Mouse (Mus musculus) intestine, embryonic 15.5 days (tissue): ENCODE results near the gene Mettl3. TPM values are rescaled to one million over a fixed set of nuclear protein-coding genes. Genes with fewer than 3 reads are reported as not detected.

ENCODE experiments used
- ATAC-seq: fragments of 200-750 bp; cut with Nextera tagmentation; 2 replicates; pipeline ENCODE4 v1.8.0; 2017; ENCODE audit warnings: moderate TSS enrichment, moderate library complexity
- H3K27ac ChIP-seq: fragments of 300-500 bp; sonication (generic); 2 replicates; pipeline ENCODE4 v1.5.1; 2015; ENCODE audit warnings: mild to moderate bottlenecking, inconsistent platforms
- H3K27me3 ChIP-seq: fragments of 300-500 bp; sonication (generic); replicated peaks from 2 replicates; pipeline ENCODE4 v1.6.1; 2015; ENCODE audit warnings: inconsistent platforms
- H3K36me3 ChIP-seq: fragments of 300-500 bp; sonication (generic); 2 replicates; pipeline ENCODE4 v1.6.1; 2015; ENCODE audit warnings: inconsistent platforms
- H3K4me1 ChIP-seq: fragments of 300-500 bp; sonication (generic); replicated peaks from 2 replicates; pipeline ENCODE4 v1.6.1; 2015; ENCODE audit warnings: inconsistent platforms
- H3K4me2 ChIP-seq: fragments of 300-500 bp; sonication (generic); replicated peaks from 2 replicates; pipeline ENCODE4 v1.6.1; 2015; ENCODE audit warnings: mild to moderate bottlenecking, inconsistent platforms
- H3K4me3 ChIP-seq: fragments of 300-500 bp; sonication (generic); replicated peaks from 2 replicates; pipeline ENCODE4 v1.5.1; 2015; ENCODE audit warnings: inconsistent platforms
- H3K9ac ChIP-seq: fragments of 300-500 bp; sonication (generic); 2 replicates; pipeline ENCODE4 v1.6.1; 2015; ENCODE audit warnings: inconsistent platforms
- H3K9me3 ChIP-seq: fragments of 300-500 bp; sonication (generic); 2 replicates; pipeline ENCODE4 v1.6.1; 2016; ENCODE audit warnings: inconsistent platforms
- WGBS: fragments of 180-500 bp; shearing (Covaris S2); methylation state at CpG from one replicate; pipeline ENCODE4 v1.1.7; 2015; 5-methylcytosine and 5-hydroxymethylcytosine counted together
- polyA plus RNA-seq: library from polyadenylated mRNA; unstranded; fragments of >200 nt; fragmentation: Nextera tagmentation; extraction: Ambion mirVana; gene quantifications from 2 replicates; pipeline ENCODE4 v1.2.1, GENCODE M21; 2015

Gene Mettl3
- polyA plus RNA-seq, 1 experiment from 2014 or later = 37.6 TPM

GRCm38 (mm10) chr14:52279747-52280120 is 25.2 kb downstream of the Mettl3 start:
- no peaks in the 10 kb centered on the region for H3K36me3 ChIP-seq
- no peak; the same call in 1 of the 2 replicates for ATAC-seq
- WGBS = under 1% methylated on average over 21 of the region's 21 CpGs
- H3K9ac ChIP-seq = peak overlapping the region; percentile 87
- H3K4me1 ChIP-seq = 0 out of 2 replicates have a peak, but pooled peaks cover 3% of the 10 kb centered on the region
- H3K9me3 ChIP-seq = no peaks in the 10 kb centered on the region
- H3K4me2 ChIP-seq = peak overlapping the region; percentile 67
- H3K27me3 ChIP-seq = no peaks in the 10 kb centered on the region
- peak overlapping the region; percentile 89 for H3K27ac ChIP-seq
- peak overlapping the region; percentile 77 for H3K4me3 ChIP-seq

- Histone ChIP-seq H3K36me3 (no peaks in the 10 kb centered on the region), H3K4me2 (peak within 1 kb of the TSS; percentile 67), H3K9me3 (no peaks in the 10 kb centered on the region), H3K27me3 (no peaks in the 10 kb centered on the region), H3K4me1 (0 out of 2 replicates have a peak, but pooled peaks cover 3% of the 10 kb centered on the region), H3K9ac (peak within 1 kb of the TSS; percentile 87), H3K27ac (peak within 1 kb of the TSS; percentile 89), H3K4me3 (peak within 1 kb of the TSS; percentile 77)
- under 1% methylated on average over 62 of the region's 66 CpGs for WGBS
- peak; percentile 99 for ATAC-seq
Measured at GRCm38 (mm10) chr14:52278932-52279746, 25.8 kb downstream of the Mettl3 start, which contains the start of the genes Tox4 and Rab2b. TSS of gene Tox4 (plus strand) at chr14:52279146. TSS of gene Rab2b (minus strand) at chr14:52279545.

- Histone ChIP-seq H3K4me3 (no peak overlapping the region), H3K27ac (no peak overlapping the region), H3K36me3 (no peaks in the 10 kb centered on the region), H3K9me3 (no peaks in the 10 kb centered on the region), H3K4me2 (no peak overlapping the region), H3K27me3 (no peaks in the 10 kb centered on the region), H3K9ac (no peak overlapping the region), H3K4me1 (0 out of 2 replicates have a peak, but pooled peaks cover 3% of the 10 kb centered on the region)
- ATAC-seq = no peak
- WGBS = 91% methylated on average over 4 of the region's 4 CpGs
Measured at GRCm38 (mm10) chr14:52277210-52277609, 27.7 kb downstream of the Mettl3 start.

DNA sequence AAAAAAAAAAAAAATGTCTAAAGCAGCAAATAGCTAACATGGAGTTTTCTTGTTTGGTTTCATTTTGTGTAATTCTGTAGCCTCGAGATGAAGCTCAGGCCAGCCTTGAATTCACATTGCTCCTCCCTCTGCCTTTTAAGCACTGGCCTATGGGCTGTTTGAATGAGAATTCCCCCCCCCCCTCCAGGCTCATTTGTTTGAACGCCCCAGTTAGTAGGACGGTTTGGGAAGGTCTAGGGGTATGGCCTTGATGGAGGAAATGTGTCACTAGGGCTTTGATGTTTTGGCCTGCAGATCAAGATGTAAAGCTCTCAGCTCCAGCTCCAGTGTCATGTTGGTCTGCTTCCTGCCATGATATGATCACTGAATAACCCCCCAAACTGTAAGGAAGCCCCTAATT is 32.1 kb downstream of the Mettl3 start:
- no peaks in the 10 kb centered on the region for H3K27me3 ChIP-seq
- H3K4me2 ChIP-seq = no peak overlapping the region
- H3K36me3 ChIP-seq = no peaks in the 10 kb centered on the region
- no peaks in the 10 kb centered on the region for H3K9me3 ChIP-seq
- H3K9ac ChIP-seq = no peak overlapping the region
- H3K27ac ChIP-seq = no peak overlapping the region
- no peak for ATAC-seq
- no peaks in the 10 kb centered on the region for H3K4me1 ChIP-seq
- no peak overlapping the region for H3K4me3 ChIP-seq
- WGBS = 73% methylated on average over 3 of the region's 3 CpGs

- H3K4me2 ChIP-seq = peak within 1 kb of the TSS; percentile 68
- under 1% methylated on average over 54 of the region's 54 CpGs for WGBS
- H3K9ac ChIP-seq = peak within 1 kb of the TSS; percentile 90
- H3K4me3 ChIP-seq = peak within 1 kb of the TSS; percentile 91
- H3K36me3 ChIP-seq = no peaks in the 10 kb centered on the region
- no peaks in the 10 kb centered on the region for H3K9me3 ChIP-seq
- peak; percentile 100 for ATAC-seq
- peak within 1 kb of the TSS; percentile 94 for H3K27ac ChIP-seq
- H3K27me3 ChIP-seq = no peaks in the 10 kb centered on the region
- peaks cover 9% of the 10 kb centered on the region; the same call in 1 of the 2 replicates for H3K4me1 ChIP-seq
Measured at GRCm38 (mm10) chr14:52257484-52258213, 47.3 kb downstream of the Mettl3 start, which contains the start of gene Chd8. TSS of gene Chd8 (minus strand) at chr14:52257780.

- H3K4me2 ChIP-seq = peak overlapping the region; percentile 68
- peak overlapping the region; percentile 91 for H3K4me3 ChIP-seq
- ATAC-seq = no peak
- peak overlapping the region; percentile 94 for H3K27ac ChIP-seq
- WGBS = 5% methylated on average over 18 of the region's 18 CpGs
- H3K27me3 ChIP-seq = no peaks in the 10 kb centered on the region
- no peaks in the 10 kb centered on the region for H3K9me3 ChIP-seq
- H3K9ac ChIP-seq = peak overlapping the region; percentile 90
- peaks cover 9% of the 10 kb centered on the region; the same call in 1 of the 2 replicates for H3K4me1 ChIP-seq
- no peaks in the 10 kb centered on the region for H3K36me3 ChIP-seq
Measured at GRCm38 (mm10) chr14:52256311-52257175, 48.4 kb downstream of the Mettl3 start.

DNA sequence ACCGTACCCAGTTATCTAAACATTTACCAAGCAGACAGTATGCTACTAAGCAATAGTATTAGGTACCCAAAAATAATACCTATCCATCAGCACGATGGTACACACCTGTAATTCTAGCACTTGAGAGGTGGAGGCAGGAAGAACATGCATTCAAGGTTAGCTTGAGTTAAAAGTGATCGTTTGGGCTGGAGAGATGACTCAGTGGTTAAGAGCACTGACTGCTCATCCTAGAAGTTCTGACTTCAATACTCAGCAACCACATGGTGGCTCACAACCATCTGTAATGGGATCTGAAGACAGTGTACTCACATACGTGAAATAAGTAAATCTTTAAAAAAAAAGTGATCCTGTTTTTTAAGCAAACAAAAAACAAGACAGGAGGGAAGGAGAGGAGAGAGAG is 58.8 kb downstream of the Mettl3 start:
- Histone ChIP-seq H3K27me3 (no peaks in the 10 kb centered on the region), H3K4me3 (no peak overlapping the region), H3K27ac (no peak overlapping the region), H3K4me1 (peaks cover 8% of the 10 kb centered on the region; the same call in 1 of the 2 replicates), H3K36me3 (no peaks in the 10 kb centered on the region), H3K9ac (no peak overlapping the region), H3K4me2 (no peak overlapping the region), H3K9me3 (no peaks in the 10 kb centered on the region)
- no peak for ATAC-seq
- WGBS = 75% methylated on average over 4 of the region's 4 CpGs

Other genes with a start within 250 kb of the Mettl3 start
- gene Hnrnpc, start 201.1 kb downstream of the Mettl3 start, polyA plus RNA-seq = 555 and 601 TPM in 2 replicates
- 60.1 and 62.2 TPM in 2 replicates for gene Rpgrip1, start 194.4 kb downstream of the Mettl3 start, polyA plus RNA-seq
- gene Supt16, start 107.7 kb downstream of the Mettl3 start, polyA plus RNA-seq = 53.1 and 61.1 TPM in 2 replicates
- gene Chd8, start 47.3 kb downstream of the Mettl3 start, polyA plus RNA-seq = 23.9 and 27.1 TPM in 2 replicates
- gene Tox4, start 26.0 kb downstream of the Mettl3 start, polyA plus RNA-seq = 36.0 and 36.1 TPM in 2 replicates
- 13.7 and 16.0 TPM in 2 replicates for gene Rab2b, start 25.6 kb downstream of the Mettl3 start, polyA plus RNA-seq
- 9.2 and 10.2 TPM in 2 replicates for gene Sall2, start 23.6 kb upstream of the Mettl3 start, polyA plus RNA-seq
- gene Olfr1513, start 51.3 kb upstream of the Mettl3 start, polyA plus RNA-seq = not detected in 2 replicates
- not detected in 2 replicates for gene Olfr1512, start 74.0 kb upstream of the Mettl3 start, polyA plus RNA-seq
- gene Olfr1511, start 92.3 kb upstream of the Mettl3 start, polyA plus RNA-seq = not detected in 2 replicates
- not detected in 2 replicates for gene Olfr1510, start 109.2 kb upstream of the Mettl3 start, polyA plus RNA-seq
- gene Olfr1509, start 137.9 kb upstream of the Mettl3 start, polyA plus RNA-seq = not detected in 2 replicates
- gene Olfr1508, start 162.4 kb upstream of the Mettl3 start, polyA plus RNA-seq = not detected in 2 replicates
- not detected in 2 replicates for gene Olfr1507, start 190.6 kb upstream of the Mettl3 start, polyA plus RNA-seq